Mouse (Mus musculus) frontal cortex, postnatal 25 days (tissue): Measurements from ENCODE around the gene Wdpcp.

Experiments
- DNase-seq, 2 experiments: peaks; one replicate each; pipeline ENCODE4 v3.0.0; 2022; ENCODE audit warnings: low spot score in 2 of 2

Gene Wdpcp

DNA sequence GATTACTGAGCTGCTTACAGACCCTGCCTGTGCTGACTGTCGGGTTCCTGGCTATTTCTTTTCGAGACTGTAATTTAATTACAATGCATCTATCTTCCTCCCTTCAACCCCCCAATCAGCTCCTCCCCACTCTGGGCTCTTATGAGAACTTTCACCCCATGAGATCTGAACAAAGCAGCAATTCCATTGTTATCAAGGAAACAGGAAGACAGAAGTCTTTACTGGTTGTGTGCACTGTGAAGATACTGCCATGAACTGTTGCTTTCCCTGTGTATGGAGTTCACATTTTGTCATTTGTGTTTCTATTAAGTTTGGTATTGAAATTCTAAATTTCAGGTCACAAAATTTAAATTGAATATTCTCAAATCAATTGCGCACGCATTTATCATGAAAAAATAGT, 177.5 kb downstream of the Wdpcp start:
- no peak for DNase-seq

DNA sequence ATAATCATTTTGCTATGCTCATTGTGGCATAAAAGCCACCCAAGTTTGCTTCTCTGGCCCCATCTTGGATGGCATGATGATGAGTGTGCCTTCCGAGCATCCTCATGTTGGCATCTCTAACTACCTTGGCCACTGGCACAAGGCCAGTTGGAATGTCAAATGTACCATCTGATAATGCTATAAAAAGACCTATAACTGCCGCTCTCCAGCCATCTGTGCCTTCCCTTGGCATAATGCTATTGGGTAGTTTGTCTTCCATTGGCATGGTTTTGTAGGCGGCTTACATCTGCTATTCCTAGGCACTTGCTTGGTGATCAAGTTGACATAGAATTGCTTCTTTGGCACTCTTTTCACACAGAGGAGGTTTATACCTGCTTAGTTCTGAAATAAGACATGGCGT, 191.2 kb downstream of the Wdpcp start:
- no peak for DNase-seq

DNA sequence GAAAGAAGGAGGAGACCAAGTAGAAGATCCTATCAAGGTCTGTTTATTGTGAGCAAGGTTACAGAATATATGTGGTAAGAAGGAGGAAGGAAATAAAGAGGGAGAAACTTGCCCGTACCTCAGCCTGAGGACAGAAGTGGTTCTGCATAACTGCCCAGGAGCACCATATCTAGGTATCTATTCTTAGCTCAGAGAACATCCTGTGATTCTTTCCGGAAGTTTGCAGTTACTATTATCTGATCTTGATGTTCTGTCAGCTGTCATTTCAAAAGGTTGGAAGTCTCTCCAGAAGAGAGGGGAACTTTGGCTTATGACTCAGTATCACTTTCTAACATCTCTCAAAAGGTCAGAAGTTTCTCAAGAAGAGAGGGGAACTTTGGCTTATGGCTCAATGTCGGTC, 216.8 kb downstream of the Wdpcp start:
- DNase-seq = no peak

- no peak for DNase-seq
These were observed 252.9 kb downstream of the Wdpcp start for GRCm38 (mm10) chr11:21824941-21825340.

- no peak for DNase-seq
These were observed 254.5 kb downstream of the Wdpcp start for GRCm38 (mm10) chr11:21826521-21826920.

DNA sequence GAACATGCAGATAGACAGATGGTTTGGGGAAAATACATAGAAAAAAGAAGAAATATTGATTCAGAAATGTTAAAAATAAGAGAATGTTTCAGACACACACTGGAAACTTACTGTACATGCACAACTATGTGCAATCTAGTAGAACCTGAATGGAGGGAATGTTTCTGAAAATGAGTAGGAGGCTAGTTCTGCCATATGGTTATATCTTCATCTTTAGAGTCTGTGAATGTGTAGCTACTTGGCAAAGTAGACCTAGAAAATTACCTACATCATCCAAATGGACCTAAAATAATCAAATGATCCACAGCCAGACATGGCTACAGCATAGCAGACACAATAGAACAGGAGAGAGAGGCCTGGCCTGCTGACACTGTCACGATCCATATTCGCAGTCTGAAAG, 275.0 kb downstream of the Wdpcp start:
- no peak for DNase-seq

DNA sequence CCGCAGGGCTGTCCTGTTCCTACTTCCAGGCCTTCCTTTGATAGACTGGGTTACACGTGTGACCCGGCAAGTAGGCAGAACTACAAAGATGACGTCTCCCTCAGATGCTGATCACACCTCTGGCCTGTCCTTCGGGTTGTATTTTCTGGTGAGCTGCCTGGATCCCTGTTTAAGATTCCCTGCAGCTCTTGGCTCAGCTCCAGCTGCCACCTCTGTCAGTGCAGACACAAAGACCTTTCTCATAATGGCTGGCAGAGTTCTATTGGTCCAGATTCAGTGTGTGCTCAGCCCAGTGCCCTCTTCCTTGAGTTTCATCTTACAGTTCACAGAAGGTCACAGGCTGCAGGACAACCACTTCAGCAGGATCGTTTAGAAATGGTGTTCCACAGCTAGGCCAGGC, 292.0 kb downstream of the Wdpcp start:
- DNase-seq = no peak

GRCm38 (mm10) chr11:21864516-21864915, 292.5 kb downstream of the Wdpcp start:
- DNase-seq = no peak

DNA sequence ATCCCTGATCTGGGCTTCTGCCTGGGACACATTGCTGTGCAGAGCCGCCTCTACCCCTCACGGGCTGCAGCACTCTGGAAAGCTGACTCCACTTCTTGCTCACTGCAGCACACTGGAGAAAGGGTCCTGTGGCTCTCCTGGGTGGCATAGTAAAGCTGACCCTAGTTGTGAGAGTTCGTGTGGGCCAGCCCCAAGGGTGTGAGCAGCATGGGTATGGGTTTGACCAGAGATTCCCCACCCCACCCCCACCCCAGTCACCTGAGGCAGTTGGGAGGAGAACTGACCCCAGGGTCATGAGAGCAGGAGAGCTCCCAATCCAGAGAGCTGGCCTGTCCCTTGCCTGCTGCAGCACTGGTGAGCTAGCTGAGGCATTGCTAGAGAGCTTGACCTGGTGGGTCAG, 296.6 kb downstream of the Wdpcp start:
- DNase-seq = no peak

- no peak for DNase-seq
These were observed 298.8 kb downstream of the Wdpcp start for GRCm38 (mm10) chr11:21870863-21871262.

DNA sequence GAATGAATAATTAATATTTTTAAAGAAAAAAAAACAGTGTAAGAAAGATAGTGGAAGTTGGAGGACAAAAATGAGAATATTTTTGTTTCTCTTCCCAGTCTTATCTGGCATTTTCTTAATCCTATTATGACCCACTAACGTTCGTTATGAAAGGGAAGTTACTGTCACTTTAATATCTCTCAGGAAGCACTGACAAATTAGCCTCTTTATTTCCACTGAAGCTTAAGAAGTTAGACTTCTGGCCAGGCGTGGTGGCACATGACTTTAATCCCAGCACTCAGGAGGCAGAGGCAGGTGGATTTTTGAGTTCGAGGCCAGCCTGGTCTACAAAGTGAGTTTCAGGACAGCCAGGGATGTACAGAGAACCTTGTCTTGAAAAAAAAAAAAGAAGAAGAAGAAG, 299.7 kb downstream of the Wdpcp start:
- DNase-seq = no peak

DNA sequence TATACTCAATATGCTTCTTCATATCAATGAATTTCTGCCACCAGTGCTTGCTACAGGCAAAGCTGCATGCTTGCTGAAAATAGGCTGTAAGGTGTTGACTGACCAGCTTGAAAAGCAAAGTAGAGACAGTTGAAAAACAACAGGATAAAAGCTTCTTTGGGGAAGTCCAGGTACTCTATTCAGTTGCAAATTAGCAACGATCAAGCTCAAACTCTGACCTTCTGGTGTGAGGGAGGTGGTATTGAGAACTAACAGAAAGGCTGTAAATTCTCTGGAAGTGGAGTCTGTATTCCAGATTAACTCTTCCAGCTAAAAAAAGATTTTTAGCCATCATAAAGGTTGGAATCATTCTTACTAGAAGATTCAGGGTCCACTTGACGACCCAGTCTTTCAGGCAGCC, 303.0 kb downstream of the Wdpcp start:
- DNase-seq = no peak

GRCm38 (mm10) chr11:21894696-21895095, 322.7 kb downstream of the Wdpcp start:
- no peak for DNase-seq

GRCm38 (mm10) chr11:21922531-21922930, 350.5 kb downstream of the Wdpcp start:
- no peak for DNase-seq
